Mouse (Mus musculus) lung, adult 2 months (tissue): Measurements from ENCODE around the gene Mdga1.

ENCODE experiments used
- CTCF ChIP-seq: fragments of 200-500 bp; IDR thresholded peaks from 2 replicates; pipeline ENCODE4 v1.5.1; 2011; ENCODE audit warnings: mild to moderate bottlenecking, low read length, control low read depth; ENCODE audit not compliant: insufficient read depth
- POLR2A ChIP-seq: fragments of 200-500 bp; IDR thresholded peaks from 2 replicates; pipeline ENCODE4 v1.6.1; 2011; ENCODE audit warnings: low read depth, mild to moderate bottlenecking, control low read depth, low read length, borderline replicate concordance; ENCODE audit errors: extremely low read depth

GRCm38 (mm10) chr17:29878990-29879389, 90.9 kb downstream of the Mdga1 start:
- no peak for TF ChIP-seq CTCF
- TF ChIP-seq POLR2A, result no peak
